Mouse (Mus musculus): ENCODE measurements at regions not wholly inside any gene's neighbourhood (a gene's known extent, or its start where the extent isn't known, plus 50 kb on each side); places are given as distances from the start of the nearest gene placed in this dataset.

GRCm38 (mm10) chr15:74461935-74462334 is 174.2 kb downstream of the Mroh4 start:
- no peak for DNase-seq (ENCODE audit: low spot score in 2 of 2)

- no peak for DNase-seq (ENCODE audit: low spot score in 2 of 2)
Measured at GRCm38 (mm10) chr15:74459345-74459975, 176.7 kb downstream of the Mroh4 start.

GRCm38 (mm10) chr15:74458940-74459339 is 177.2 kb downstream of the Mroh4 start:
- DNase-seq (ENCODE audit: low spot score in 2 of 2): no peak

GRCm38 (mm10) chr15:74457965-74458364 is 178.2 kb downstream of the Mroh4 start:
- DNase-seq (ENCODE audit: low spot score in 2 of 2): no peak

- no peak for DNase-seq (ENCODE audit: low spot score in 2 of 2)
Measured at GRCm38 (mm10) chr15:74456675-74457040, 179.5 kb downstream of the Mroh4 start.

GRCm38 (mm10) chr15:74455921-74456674 is 180.1 kb downstream of the Mroh4 start:
- DNase-seq (ENCODE audit: low spot score in 2 of 2): no peak

GRCm38 (mm10) chr15:74454543-74454942 is 181.6 kb downstream of the Mroh4 start:
- no peak for DNase-seq (ENCODE audit: low spot score in 2 of 2)

- DNase-seq (ENCODE audit: low spot score in 2 of 2): no peak
Measured at GRCm38 (mm10) chr15:74453810-74454209, 182.3 kb downstream of the Mroh4 start.

- no peak for DNase-seq (ENCODE audit: low spot score in 2 of 2)
Measured at GRCm38 (mm10) chr15:74452426-74452825, 183.7 kb downstream of the Mroh4 start.

GRCm38 (mm10) chr15:74441889-74442288 is 194.3 kb downstream of the Mroh4 start:
- no peak for DNase-seq (ENCODE audit: low spot score in 2 of 2)

- no peak for DNase-seq (ENCODE audit: low spot score in 2 of 2)
Measured at GRCm38 (mm10) chr15:74426989-74427388, 209.2 kb downstream of the Mroh4 start.

GRCm38 (mm10) chr15:74423001-74423400 is 213.2 kb downstream of the Mroh4 start:
- no peak for DNase-seq (ENCODE audit: low spot score in 2 of 2)

GRCm38 (mm10) chr15:74420550-74420949 is 215.6 kb downstream of the Mroh4 start:
- DNase-seq (ENCODE audit: low spot score in 2 of 2): no peak

- DNase-seq (ENCODE audit: low spot score in 2 of 2): no peak
Measured at GRCm38 (mm10) chr15:74418635-74419034, 217.5 kb downstream of the Mroh4 start.

GRCm38 (mm10) chr15:74413217-74413616 is 222.9 kb downstream of the Mroh4 start:
- no peak for DNase-seq (ENCODE audit: low spot score in 2 of 2)

- DNase-seq (ENCODE audit: low spot score in 2 of 2): no peak
Measured at GRCm38 (mm10) chr15:74412261-74412660, 223.9 kb downstream of the Mroh4 start.

GRCm38 (mm10) chr15:74411097-74411496 is 225.1 kb downstream of the Mroh4 start:
- DNase-seq (ENCODE audit: low spot score in 2 of 2): peak; percentile 2 to 5

- no peak for DNase-seq (ENCODE audit: low spot score in 2 of 2)
Measured at GRCm38 (mm10) chr15:74404866-74405265, 231.3 kb downstream of the Mroh4 start.

- DNase-seq (ENCODE audit: low spot score in 2 of 2): no peak
Measured at GRCm38 (mm10) chr15:74401275-74401674, 234.9 kb downstream of the Mroh4 start.

GRCm38 (mm10) chr15:74396029-74396428 is 240.1 kb downstream of the Mroh4 start:
- no peak for DNase-seq (ENCODE audit: low spot score in 2 of 2)

GRCm38 (mm10) chr15:74387533-74387932 is 248.6 kb downstream of the Mroh4 start:
- DNase-seq (ENCODE audit: low spot score in 2 of 2): no peak

GRCm38 (mm10) chr15:74382556-74382955 is 253.6 kb downstream of the Mroh4 start:
- no peak for DNase-seq (ENCODE audit: low spot score in 2 of 2)

GRCm38 (mm10) chr15:74379366-74379765 is 256.8 kb downstream of the Mroh4 start:
- DNase-seq (ENCODE audit: low spot score in 2 of 2): no peak
